Mouse (Mus musculus) stomach, postnatal 0 days (tissue): ENCODE data around the gene Creb5.

Experiments
- CTCF ChIP-seq: IDR thresholded peaks from 2 replicates; pipeline ENCODE4 v1.5.1; 2016; ENCODE audit warnings: antibody characterized with exemption, low read depth, mild to moderate bottlenecking, moderate library complexity
- EP300 ChIP-seq: optimal IDR thresholded peaks from 2 replicates; pipeline ENCODE3; 2016; ENCODE audit warnings: antibody characterized with exemption

DNA sequence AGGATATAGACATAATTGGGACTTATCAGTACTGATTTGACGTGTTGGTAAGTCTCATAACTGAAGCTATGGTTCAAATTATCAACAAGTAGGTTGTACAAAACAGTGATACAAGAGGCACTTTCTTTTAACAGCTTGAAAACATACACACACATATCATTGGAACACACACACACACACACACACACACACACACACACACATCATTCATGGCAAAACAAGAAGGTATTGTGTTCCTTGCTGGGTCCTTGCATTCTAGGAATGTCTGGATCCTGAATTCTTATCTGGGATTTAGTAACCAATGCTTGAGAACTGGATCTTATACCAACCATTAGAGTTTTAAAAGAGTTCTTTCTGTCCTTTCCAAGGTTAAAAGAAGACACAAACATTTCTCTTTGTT is 446.5 kb downstream of the Creb5 start:
- TF ChIP-seq CTCF (no peak), EP300 (no peak)
